Mouse (Mus musculus): ENCODE measurements around the gene Nlk.

GRCm38 (mm10) chr11:78643746-78644145, 53.4 kb downstream of the Nlk start:
- TF ChIP-seq EP300 (IDR thresholded peaks at IDR 0.05; ENCODE audit: low read depth) (no peak), CTCF (IDR thresholded peaks at IDR 0.05; ENCODE audit: low read depth) (no peak)
